Mouse (Mus musculus): ENCODE results near the gene Arvcf.

DNA sequence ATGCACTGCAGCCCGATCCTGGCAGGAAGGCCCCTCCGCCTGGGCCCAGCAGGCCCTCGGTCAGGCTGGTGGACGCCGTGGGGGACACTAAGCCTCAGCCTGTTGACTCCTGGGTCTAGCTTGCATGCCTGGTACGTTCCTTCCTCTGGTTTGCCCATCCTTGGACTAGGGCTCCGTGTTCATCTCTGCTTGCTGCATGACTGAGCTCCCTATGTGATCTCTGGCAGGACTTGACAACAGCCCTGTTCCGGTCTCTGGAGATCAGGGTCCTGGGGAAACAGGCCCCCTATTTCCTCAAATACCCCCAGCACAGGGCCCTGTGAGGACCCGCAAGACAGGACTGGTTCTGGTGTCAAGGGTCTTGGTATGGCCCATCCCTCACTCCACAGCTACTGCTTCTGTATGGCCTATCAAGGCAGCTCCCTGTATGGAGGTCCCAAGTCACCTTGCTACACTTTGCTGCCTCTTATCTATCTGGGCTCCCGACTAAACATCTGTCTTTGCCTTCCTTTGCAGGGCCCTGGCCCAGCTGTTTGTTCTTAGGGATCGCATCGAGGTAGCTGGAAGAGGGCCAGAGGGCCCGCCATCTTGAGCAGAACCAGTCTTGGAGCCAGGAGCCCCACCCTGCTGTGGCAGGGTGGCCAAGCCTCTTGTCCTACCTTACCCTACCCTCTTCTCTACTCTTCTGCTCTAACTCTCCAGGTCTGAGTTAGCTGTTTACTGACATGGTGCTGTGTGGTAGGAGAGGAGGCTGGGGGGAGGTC lies 57.3 kb downstream of the Arvcf start:
- TF ChIP-seq CTCF (IDR thresholded peaks at IDR 0.05; ENCODE audit: extremely low read depth, insufficient read length, insufficient replicate concordance, low read depth, low read length) (no peak), POLR2A (IDR thresholded peaks at IDR 0.05; ENCODE audit: low read depth, low read length) (no peak)

Measured in small intestine, adult 2 months (tissue).